Mouse (Mus musculus) heart, embryonic 15.5 days (tissue): Measurements from ENCODE around the gene Fndc8. TPM values are rescaled to one million over a fixed set of nuclear protein-coding genes. Genes with fewer than 3 reads are reported as not detected.

ENCODE experiments used
- ATAC-seq: fragments of 200-750 bp; cut with Nextera tagmentation; replicated peaks from 2 replicates; pipeline ENCODE4 v1.8.0; 2017; ENCODE audit warnings: low read depth, moderate TSS enrichment; ENCODE audit not compliant: insufficient number of reproducible peaks, insufficient read depth, low FRiP score
- H3K27ac ChIP-seq: fragments of 300-500 bp; sonication (generic); 2 replicates; pipeline ENCODE4 v1.5.1; 2015; ENCODE audit warnings: mild to moderate bottlenecking, inconsistent platforms
- H3K27me3 ChIP-seq: fragments of 300-500 bp; sonication (generic); 2 replicates; pipeline ENCODE4 v1.6.1; 2015; ENCODE audit warnings: inconsistent platforms
- H3K36me3 ChIP-seq: fragments of 300-500 bp; sonication (generic); 2 replicates; pipeline ENCODE4 v1.6.1; 2015; ENCODE audit warnings: mild to moderate bottlenecking, inconsistent platforms
- H3K4me1 ChIP-seq: fragments of 300-500 bp; sonication (generic); replicated peaks from 2 replicates; pipeline ENCODE4 v1.6.1; 2015; ENCODE audit warnings: inconsistent platforms
- H3K4me2 ChIP-seq: fragments of 300-500 bp; sonication (generic); 2 replicates; pipeline ENCODE4 v1.6.1; 2015; ENCODE audit warnings: inconsistent platforms, mild to moderate bottlenecking, moderate library complexity
- H3K4me3 ChIP-seq: fragments of 300-500 bp; sonication (generic); 2 replicates; pipeline ENCODE4 v1.5.1; 2015; ENCODE audit warnings: mild to moderate bottlenecking, inconsistent platforms
- H3K9ac ChIP-seq: fragments of 300-500 bp; sonication (generic); 2 replicates; pipeline ENCODE4 v1.6.1; 2015; ENCODE audit warnings: mild to moderate bottlenecking, inconsistent platforms
- H3K9me3 ChIP-seq: fragments of 300-500 bp; sonication (generic); replicated peaks from 2 replicates; pipeline ENCODE4 v1.6.1; 2016; ENCODE audit warnings: inconsistent platforms
- WGBS: fragments of 180-500 bp; shearing (Covaris S2); methylation state at CpG from one replicate; pipeline ENCODE4 v1.1.7; 2015; ENCODE audit warnings: mixed read lengths; 5-methylcytosine and 5-hydroxymethylcytosine counted together
- polyA plus RNA-seq: library from polyadenylated mRNA; unstranded; fragments of >200 nt; fragmentation: Nextera tagmentation; extraction: Ambion mirVana; gene quantifications from 2 replicates; pipeline ENCODE4 v1.2.1, GENCODE M21; 2015

The Fndc8 gene
- polyA plus RNA-seq, 1 experiment from 2014 or later = 0.08 TPM

DNA sequence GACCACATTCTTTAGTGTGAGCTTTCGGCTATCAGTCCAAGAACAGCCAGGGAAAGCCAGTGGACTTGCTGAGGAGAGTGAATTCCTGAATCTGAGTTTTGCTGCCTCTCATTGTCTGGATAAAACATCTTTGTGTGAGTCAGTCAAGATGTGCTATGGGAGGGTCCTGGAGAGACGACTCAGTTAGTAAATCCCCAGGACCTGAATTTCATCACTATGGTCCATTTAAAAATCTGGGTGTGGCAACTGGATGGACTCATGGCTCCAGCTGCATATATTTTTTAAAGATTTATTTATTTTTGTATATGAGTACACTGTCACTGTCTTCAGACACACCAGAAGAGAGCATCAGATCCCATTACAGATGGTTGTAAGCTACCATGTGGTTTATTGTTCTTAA, 53.7 kb downstream of the Fndc8 start:
- Histone ChIP-seq H3K4me1 (peaks cover 9% of the 10 kb centered on the region), H3K4me2 (no peak overlapping the region), H3K4me3 (no peak overlapping the region), H3K27me3 (no peaks in the 10 kb centered on the region), H3K9ac (no peak overlapping the region), H3K9me3 (no peaks in the 10 kb centered on the region), H3K27ac (no peak overlapping the region), H3K36me3 (peaks cover 15% of the 10 kb centered on the region)
- no peak for ATAC-seq
- WGBS = 22% methylated on average over 2 of the region's 2 CpGs

DNA sequence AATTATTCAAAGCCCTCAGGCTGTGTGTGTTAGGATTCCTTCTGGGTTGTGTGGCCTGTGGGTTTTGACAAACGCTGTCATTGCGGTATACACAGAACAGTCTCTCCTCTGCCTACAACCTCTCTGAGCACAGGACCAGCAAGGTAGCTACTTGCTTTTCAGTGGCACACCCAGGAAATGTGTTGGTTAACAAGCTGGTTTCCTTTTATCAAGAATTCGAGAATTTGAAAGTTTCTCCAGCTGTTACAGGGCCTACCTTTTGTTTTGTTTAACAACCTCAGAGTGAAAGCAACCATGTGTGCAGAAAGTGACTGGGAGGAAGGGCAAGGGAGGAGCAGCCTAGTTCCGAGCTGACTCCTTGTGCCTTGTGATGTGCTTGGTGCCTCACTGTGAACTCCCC, 55.5 kb downstream of the Fndc8 start:
- Histone ChIP-seq H3K27me3 (peaks cover 5% of the 10 kb centered on the region; the same call in 1 of the 2 replicates), H3K4me2 (no peak overlapping the region), H3K4me3 (no peak overlapping the region), H3K36me3 (peaks cover 8% of the 10 kb centered on the region; the same call in 1 of the 2 replicates), H3K4me1 (peaks cover 26% of the 10 kb centered on the region), H3K9me3 (no peaks in the 10 kb centered on the region), H3K9ac (no peak overlapping the region), H3K27ac (no peak overlapping the region)
- ATAC-seq = no peak
- 53% methylated on average over 4 of the region's 4 CpGs for WGBS

DNA sequence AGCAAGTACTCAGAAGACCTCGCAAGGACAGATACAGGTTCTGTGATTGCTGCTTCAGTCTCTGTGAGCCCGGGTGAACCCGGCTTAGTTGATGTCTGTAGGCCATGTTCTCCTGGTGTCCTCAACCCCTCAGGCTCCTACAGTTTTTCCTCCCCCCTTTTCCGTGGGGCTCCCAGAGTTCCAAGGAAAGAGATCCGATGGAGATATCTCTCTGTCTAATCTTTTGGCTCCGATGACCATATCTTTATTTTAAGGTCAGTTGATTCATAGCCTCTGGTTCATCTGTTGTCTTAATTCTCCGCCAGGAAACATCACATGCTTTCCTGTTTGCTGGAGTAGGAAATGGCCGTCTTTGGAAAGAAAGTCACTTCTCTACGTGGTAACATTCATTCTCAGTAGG, 57.1 kb downstream of the Fndc8 start:
- Histone ChIP-seq H3K27me3 (peaks cover 6% of the 10 kb centered on the region; the same call in 1 of the 2 replicates), H3K4me3 (no peak overlapping the region), H3K9me3 (no peaks in the 10 kb centered on the region), H3K9ac (no peak overlapping the region), H3K4me1 (peaks cover 27% of the 10 kb centered on the region), H3K36me3 (no peaks in the 10 kb centered on the region), H3K27ac (no peak overlapping the region), H3K4me2 (no peak overlapping the region)
- no peak for ATAC-seq
- 68% methylated on average over 9 of the region's 9 CpGs for WGBS

Other genes with a start within 250 kb of the Fndc8 start
- gene Cct6b, start 127.8 kb upstream of the Fndc8 start, polyA plus RNA-seq = 0.21 and 0.28 TPM in 2 replicates
- 27.5 TPM in 2 replicates for gene Zfp830, start 127.8 kb upstream of the Fndc8 start, polyA plus RNA-seq
- gene Lig3, start 111.0 kb upstream of the Fndc8 start, polyA plus RNA-seq = 14.6 and 19.4 TPM in 2 replicates
- 3.8 and 6.5 TPM in 2 replicates for gene Rffl, start 20.9 kb upstream of the Fndc8 start, polyA plus RNA-seq
- 11.9 and 14.1 TPM in 2 replicates for gene Rad51d, start 1.5 kb upstream of the Fndc8 start, polyA plus RNA-seq
- 17.7 and 25.9 TPM in 2 replicates for gene Nle1, start 16.3 kb downstream of the Fndc8 start, polyA plus RNA-seq
- 169 and 170 TPM in 2 replicates for gene Unc45b, start 18.4 kb downstream of the Fndc8 start, polyA plus RNA-seq
- 6.6 and 6.7 TPM in 2 replicates for gene Slfn5, start 59.2 kb downstream of the Fndc8 start, polyA plus RNA-seq
- 10.7 and 15.5 TPM in 2 replicates for gene Slfn9, start 99.7 kb downstream of the Fndc8 start, polyA plus RNA-seq
- 0.59 and 1.4 TPM in 2 replicates for gene Slfn8, start 128.7 kb downstream of the Fndc8 start, polyA plus RNA-seq
- 4.4 and 6.9 TPM in 2 replicates for gene Slfn2, start 173.0 kb downstream of the Fndc8 start, polyA plus RNA-seq
- 0.34 and 0.55 TPM in 2 replicates for gene Slfn1, start 224.7 kb downstream of the Fndc8 start, polyA plus RNA-seq